Mouse (Mus musculus): ENCODE results near the gene Hist2h2be. TPM values are rescaled to one million over a fixed set of nuclear protein-coding genes. Genes with fewer than 3 reads are reported as not detected.

The Hist2h2be gene
- total and polyA plus RNA-seq, 2 experiments from 2014 or later = 6.4 to 13.2 TPM

- no peaks in the 10 kb centered on the region for H3K36me3 ChIP-seq (replicated peaks; ENCODE audit: control insufficient read depth, insufficient read depth, low read length)
- WGBS = 67% methylated on average over 2 of the region's 2 CpGs
- H3K4me3 ChIP-seq (ENCODE audit: low read depth, low read length) = no peak overlapping the region
- H3K9ac ChIP-seq (replicated peaks; ENCODE audit: low read depth, low read length) = no peak overlapping the region
- H3K9me3 ChIP-seq (replicated peaks; ENCODE audit: control insufficient read depth, low read length) = no peaks in the 10 kb centered on the region
- DNase-seq (ENCODE audit: low spot score) (no peak), ATAC-seq (ENCODE audit: insufficient read depth, low read depth) (no peak)
- H3K27ac ChIP-seq (ENCODE audit: low read depth) = no peak overlapping the region
- no peak for TF ChIP-seq EP300 (IDR thresholded peaks at IDR 0.05; ENCODE audit: low read depth)
- TF ChIP-seq CTCF (IDR thresholded peaks at IDR 0.05; ENCODE audit: low read depth) = no peak
- no peak overlapping the region for H3K4me2 ChIP-seq (ENCODE audit: low read depth, low read length)
- 0 out of 2 replicates have a peak, but pooled peaks cover under 1% of the 10 kb centered on the region for H3K4me1 ChIP-seq (ENCODE audit: control insufficient read depth, insufficient read depth)
- no peaks in the 10 kb centered on the region for H3K27me3 ChIP-seq (ENCODE audit: control insufficient read depth, insufficient read depth, low read length)
Observed at GRCm38 (mm10) chr3:96230404-96230803, 9.5 kb downstream of the Hist2h2be start.

GRCm38 (mm10) chr3:96230910-96231757, 10.2 kb downstream of the Hist2h2be start:
- no peak overlapping the region for H3K9ac ChIP-seq (replicated peaks; ENCODE audit: low read depth, low read length)
- no peaks in the 10 kb centered on the region for H3K36me3 ChIP-seq (replicated peaks; ENCODE audit: control insufficient read depth, insufficient read depth, low read length)
- H3K4me1 ChIP-seq (ENCODE audit: control insufficient read depth, insufficient read depth) = no peaks in the 10 kb centered on the region
- TF ChIP-seq EP300 (IDR thresholded peaks at IDR 0.05; ENCODE audit: low read depth) = no peak
- no peak for TF ChIP-seq CTCF (IDR thresholded peaks at IDR 0.05; ENCODE audit: low read depth)
- no peak for DNase-seq (ENCODE audit: low spot score)
- ATAC-seq (ENCODE audit: insufficient read depth, low read depth) = 0 out of 2 replicates have a peak, but pooled peaks have one; percentile 22
- H3K27me3 ChIP-seq (ENCODE audit: control insufficient read depth, insufficient read depth, low read length) = no peaks in the 10 kb centered on the region
- no peak overlapping the region for H3K27ac ChIP-seq (ENCODE audit: low read depth)
- H3K4me3 ChIP-seq (ENCODE audit: low read depth, low read length) = no peak overlapping the region
- 57% methylated on average over 4 of the region's 4 CpGs for WGBS
- H3K4me2 ChIP-seq (ENCODE audit: low read depth, low read length) = no peak overlapping the region
- no peaks in the 10 kb centered on the region for H3K9me3 ChIP-seq (replicated peaks; ENCODE audit: control insufficient read depth, low read length)

- Histone ChIP-seq H3K9me3 (replicated peaks; ENCODE audit: control insufficient read depth, low read length) (no peaks in the 10 kb centered on the region), H3K27ac (ENCODE audit: low read depth) (no peak overlapping the region), H3K4me1 (ENCODE audit: control insufficient read depth, insufficient read depth) (no peaks in the 10 kb centered on the region), H3K4me2 (ENCODE audit: low read depth, low read length) (no peak overlapping the region), H3K36me3 (replicated peaks; ENCODE audit: control insufficient read depth, insufficient read depth, low read length) (no peaks in the 10 kb centered on the region), H3K4me3 (ENCODE audit: low read depth, low read length) (no peak overlapping the region), H3K27me3 (ENCODE audit: control insufficient read depth, insufficient read depth, low read length) (no peaks in the 10 kb centered on the region), H3K9ac (replicated peaks; ENCODE audit: low read depth, low read length) (no peak overlapping the region)
- DNase-seq (ENCODE audit: low spot score) (no peak), ATAC-seq (ENCODE audit: insufficient read depth, low read depth) (no peak)
- 30% methylated on average over 2 of the region's 2 CpGs for WGBS
- TF ChIP-seq CTCF (IDR thresholded peaks at IDR 0.05; ENCODE audit: low read depth) = no peak
- no peak for TF ChIP-seq EP300 (IDR thresholded peaks at IDR 0.05; ENCODE audit: low read depth)
Observed at GRCm38 (mm10) chr3:96231758-96232120, 10.8 kb downstream of the Hist2h2be start.

- no peak overlapping the region for H3K9ac ChIP-seq (replicated peaks; ENCODE audit: low read depth, low read length)
- no peaks in the 10 kb centered on the region for H3K9me3 ChIP-seq (replicated peaks; ENCODE audit: control insufficient read depth, low read length)
- DNase-seq (ENCODE audit: low spot score) (no peak), ATAC-seq (ENCODE audit: insufficient read depth, low read depth) (no peak)
- H3K36me3 ChIP-seq (replicated peaks; ENCODE audit: control insufficient read depth, insufficient read depth, low read length) = no peaks in the 10 kb centered on the region
- no peak overlapping the region for H3K27ac ChIP-seq (ENCODE audit: low read depth)
- TF ChIP-seq EP300 (IDR thresholded peaks at IDR 0.05; ENCODE audit: low read depth) = no peak
- TF ChIP-seq CTCF (IDR thresholded peaks at IDR 0.05; ENCODE audit: low read depth) = no peak
- H3K27me3 ChIP-seq (ENCODE audit: control insufficient read depth, insufficient read depth, low read length) = no peaks in the 10 kb centered on the region
- 85% methylated on average over 2 of the region's 2 CpGs for WGBS
- H3K4me3 ChIP-seq (ENCODE audit: low read depth, low read length) = no peak overlapping the region
- H3K4me1 ChIP-seq (ENCODE audit: control insufficient read depth, insufficient read depth) = peaks cover 10% of the 10 kb centered on the region; the same call in 1 of the 2 replicates
- no peak overlapping the region for H3K4me2 ChIP-seq (ENCODE audit: low read depth, low read length)
Observed at GRCm38 (mm10) chr3:96234914-96235313, 14.0 kb downstream of the Hist2h2be start.

- no peak overlapping the region for H3K9ac ChIP-seq (replicated peaks; ENCODE audit: low read depth, low read length)
- ATAC-seq (ENCODE audit: insufficient read depth, low read depth) (no peak), DNase-seq (ENCODE audit: low spot score) (no peak)
- H3K36me3 ChIP-seq (replicated peaks; ENCODE audit: control insufficient read depth, insufficient read depth, low read length) = no peaks in the 10 kb centered on the region
- H3K4me1 ChIP-seq (ENCODE audit: control insufficient read depth, insufficient read depth) = peaks cover 12% of the 10 kb centered on the region
- no peak overlapping the region for H3K4me3 ChIP-seq (ENCODE audit: low read depth, low read length)
- no peak for TF ChIP-seq CTCF (IDR thresholded peaks at IDR 0.05; ENCODE audit: low read depth)
- TF ChIP-seq EP300 (IDR thresholded peaks at IDR 0.05; ENCODE audit: low read depth) = no peak
- WGBS = 57% methylated on average over 3 of the region's 3 CpGs
- H3K27ac ChIP-seq (ENCODE audit: low read depth) = no peak overlapping the region
- H3K9me3 ChIP-seq (replicated peaks; ENCODE audit: control insufficient read depth, low read length) = no peaks in the 10 kb centered on the region
- H3K4me2 ChIP-seq (ENCODE audit: low read depth, low read length) = no peak overlapping the region
- no peaks in the 10 kb centered on the region for H3K27me3 ChIP-seq (ENCODE audit: control insufficient read depth, insufficient read depth, low read length)
Observed at GRCm38 (mm10) chr3:96235836-96236235, 14.9 kb downstream of the Hist2h2be start.
